Mouse (Mus musculus): ENCODE data around the gene Hcar1. TPM values are rescaled to one million over a fixed set of nuclear protein-coding genes. Genes with fewer than 3 reads are reported as not detected.

The Hcar1 gene
- polyA plus RNA-seq, 2 experiments = 0.08 to 0.10 TPM

GRCm38 (mm10) chr5:123844316-123844715 is 35.5 kb downstream of the Hcar1 start:
- peaks cover 0 to 7% of the 10 kb centered on the region in 2 experiments; a peak in 1 of 4 replicates for H3K4me1 ChIP-seq (replicated peaks; ENCODE audit: control insufficient read depth in 2 of 2, insufficient read depth in 2 of 2, low read length in 1 of 2)
- no peak overlapping the region for H3K4me2 ChIP-seq (ENCODE audit: low read depth)
- no peak overlapping the region for H3K27ac ChIP-seq
- no peak overlapping the region for H3K4me3 ChIP-seq (ENCODE audit: insufficient read depth in 1 of 2, low read depth in 2 of 2, low read length in 2 of 2)
- ATAC-seq (ENCODE audit: insufficient read depth) (no peak), DNase-seq (ENCODE audit: low read depth in 3 of 3, low spot score in 3 of 3) (no peak)
- WGBS (ENCODE audit: insufficient replicate concordance) = 83% methylated on average over 14 of the region's 14 CpGs
- H3K27me3 ChIP-seq (ENCODE audit: control insufficient read depth, insufficient read depth, low read length) = no peaks in the 10 kb centered on the region
- H3K36me3 ChIP-seq (replicated peaks; ENCODE audit: control insufficient read depth, insufficient read depth, low read depth) = no peaks in the 10 kb centered on the region
- H3K9me3 ChIP-seq (ENCODE audit: control insufficient read depth, low read length) = no peaks in the 10 kb centered on the region
- H3K9ac ChIP-seq (replicated peaks) = no peak overlapping the region
- no peak for TF ChIP-seq CTCF (IDR thresholded peaks at IDR 0.05; ENCODE audit: low read depth)
- TF ChIP-seq EP300 (IDR thresholded peaks at IDR 0.05; ENCODE audit: low read depth) = no peak

GRCm38 (mm10) chr5:123843816-123844215 is 36.0 kb downstream of the Hcar1 start:
- Histone ChIP-seq H3K9ac (replicated peaks) (no peak overlapping the region), H3K27me3 (ENCODE audit: control insufficient read depth, insufficient read depth, low read length) (no peaks in the 10 kb centered on the region), H3K27ac (no peak overlapping the region), H3K36me3 (replicated peaks; ENCODE audit: control insufficient read depth, insufficient read depth, low read depth) (no peaks in the 10 kb centered on the region), H3K4me2 (ENCODE audit: low read depth) (no peak overlapping the region), H3K4me1 (replicated peaks; ENCODE audit: control insufficient read depth in 2 of 2, insufficient read depth in 2 of 2, low read length in 1 of 2) (peaks cover 0 to 7% of the 10 kb centered on the region in 2 experiments; a peak in 1 of 4 replicates), H3K9me3 (ENCODE audit: control insufficient read depth, low read length) (no peaks in the 10 kb centered on the region), H3K4me3 (ENCODE audit: insufficient read depth in 1 of 2, low read depth in 2 of 2, low read length in 2 of 2) (no peak overlapping the region)
- ATAC-seq (ENCODE audit: insufficient read depth) = no peak
- TF ChIP-seq CTCF (IDR thresholded peaks at IDR 0.05; ENCODE audit: low read depth) (no peak), EP300 (IDR thresholded peaks at IDR 0.05; ENCODE audit: low read depth) (no peak)
- DNase-seq (ENCODE audit: low read depth in 3 of 3, low spot score in 3 of 3) = no peak
- WGBS (ENCODE audit: insufficient replicate concordance) = 67% methylated on average over 4 of the region's 4 CpGs

- Histone ChIP-seq H3K36me3 (replicated peaks; ENCODE audit: control insufficient read depth, insufficient read depth, low read depth) (no peaks in the 10 kb centered on the region), H3K9ac (replicated peaks) (no peak overlapping the region), H3K9me3 (ENCODE audit: control insufficient read depth, low read length) (no peaks in the 10 kb centered on the region), H3K27me3 (ENCODE audit: control insufficient read depth, insufficient read depth, low read length) (no peaks in the 10 kb centered on the region), H3K4me2 (ENCODE audit: low read depth) (no peak overlapping the region), H3K27ac (no peak overlapping the region), H3K4me1 (replicated peaks; ENCODE audit: control insufficient read depth in 2 of 2, insufficient read depth in 2 of 2, low read length in 1 of 2) (peaks cover 0 to 7% of the 10 kb centered on the region in 2 experiments; a peak in 1 of 4 replicates), H3K4me3 (ENCODE audit: insufficient read depth in 1 of 2, low read depth in 2 of 2, low read length in 2 of 2) (no peak overlapping the region)
- TF ChIP-seq CTCF (IDR thresholded peaks at IDR 0.05; ENCODE audit: low read depth) (no peak), EP300 (IDR thresholded peaks at IDR 0.05; ENCODE audit: low read depth) (no peak)
- no peak for ATAC-seq (ENCODE audit: insufficient read depth)
- 33% methylated on average over 3 of the region's 3 CpGs for WGBS (ENCODE audit: insufficient replicate concordance)
- DNase-seq (ENCODE audit: low read depth in 3 of 3, low spot score in 3 of 3) = no peak
Measured at GRCm38 (mm10) chr5:123842935-123843282, 36.9 kb downstream of the Hcar1 start.

- no peak overlapping the region for H3K4me2 ChIP-seq (ENCODE audit: low read depth)
- WGBS (ENCODE audit: insufficient replicate concordance) = 52% methylated on average over 11 of the region's 11 CpGs
- H3K36me3 ChIP-seq (replicated peaks; ENCODE audit: control insufficient read depth, insufficient read depth, low read depth) = no peaks in the 10 kb centered on the region
- H3K27me3 ChIP-seq (ENCODE audit: control insufficient read depth, insufficient read depth, low read length) = no peaks in the 10 kb centered on the region
- H3K4me1 ChIP-seq (replicated peaks; ENCODE audit: control insufficient read depth in 2 of 2, insufficient read depth in 2 of 2, low read length in 1 of 2) = peaks cover 0 to 7% of the 10 kb centered on the region in 2 experiments; a peak in 1 of 4 replicates
- ATAC-seq (ENCODE audit: insufficient read depth) = no peak
- no peak overlapping the region for H3K27ac ChIP-seq
- H3K4me3 ChIP-seq (ENCODE audit: insufficient read depth in 1 of 2, low read depth in 2 of 2, low read length in 2 of 2) = no peak overlapping the region
- DNase-seq (ENCODE audit: low read depth in 3 of 3, low spot score in 3 of 3) = no peak
- TF ChIP-seq CTCF (IDR thresholded peaks at IDR 0.05; ENCODE audit: low read depth) = no peak
- no peak for TF ChIP-seq EP300 (IDR thresholded peaks at IDR 0.05; ENCODE audit: low read depth)
- no peaks in the 10 kb centered on the region for H3K9me3 ChIP-seq (ENCODE audit: control insufficient read depth, low read length)
- H3K9ac ChIP-seq (replicated peaks) = no peak overlapping the region
Measured at GRCm38 (mm10) chr5:123842221-123842934, 37.4 kb downstream of the Hcar1 start.

GRCm38 (mm10) chr5:123837371-123837770 is 42.4 kb downstream of the Hcar1 start:
- DNase-seq (ENCODE audit: low read depth in 3 of 3, low spot score in 3 of 3) = no peak
- H3K27ac ChIP-seq = no peak overlapping the region
- no peaks in the 10 kb centered on the region for H3K36me3 ChIP-seq (replicated peaks; ENCODE audit: control insufficient read depth, insufficient read depth, low read depth)
- H3K4me1 ChIP-seq (replicated peaks; ENCODE audit: control insufficient read depth in 2 of 2, insufficient read depth in 2 of 2, low read length in 1 of 2) = peaks cover 0 to 1% of the 10 kb centered on the region in 2 experiments; a peak in 1 of 4 replicates
- TF ChIP-seq CTCF (IDR thresholded peaks at IDR 0.05; ENCODE audit: low read depth) = no peak
- TF ChIP-seq EP300 (IDR thresholded peaks at IDR 0.05; ENCODE audit: low read depth) = no peak
- ATAC-seq (ENCODE audit: insufficient read depth) = no peak
- no peaks in the 10 kb centered on the region for H3K27me3 ChIP-seq (ENCODE audit: control insufficient read depth, insufficient read depth, low read length)
- H3K9ac ChIP-seq (replicated peaks) = no peak overlapping the region
- no peaks in the 10 kb centered on the region for H3K9me3 ChIP-seq (ENCODE audit: control insufficient read depth, low read length)
- 43% methylated on average over 4 of the region's 4 CpGs for WGBS (ENCODE audit: insufficient replicate concordance)
- no peak overlapping the region for H3K4me2 ChIP-seq (ENCODE audit: low read depth)
- H3K4me3 ChIP-seq (ENCODE audit: insufficient read depth in 1 of 2, low read depth in 2 of 2, low read length in 2 of 2) = no peak overlapping the region

All from liver, embryonic 14.5 days (tissue).